Mouse (Mus musculus) fibroblast of lung, adult 2 months (primary cell): ENCODE measurements around the gene Spin1.
"Not testable (repeated sequence)": the region's sequence is repeated elsewhere in the genome, so short reads cannot be mapped to it uniquely, and the experiment has no call there.

Source experiments
- DNase-seq: peaks from one replicate; pipeline ENCODE4 v3.0.0-alpha.2; 2011; ENCODE audit warnings: low read depth

The Spin1 gene

GRCm38 (mm10) chr13:51095196-51095715, 5.4 kb upstream of the Spin1 start:
- no peak for DNase-seq

GRCm38 (mm10) chr13:51096644-51097043, 4.0 kb upstream of the Spin1 start:
- no peak for DNase-seq

- no peak for DNase-seq
Measured at GRCm38 (mm10) chr13:51099560-51100232, 984 bp upstream of the Spin1 start.

GRCm38 (mm10) chr13:51101016-51101776, 516 bp downstream of the Spin1 start:
- no peak for DNase-seq

- no peak for DNase-seq
Measured at GRCm38 (mm10) chr13:51101777-51102132, 1.1 kb downstream of the Spin1 start.

GRCm38 (mm10) chr13:51103111-51103725, 2.5 kb downstream of the Spin1 start:
- no peak for DNase-seq

- DNase-seq, result no peak
Measured at GRCm38 (mm10) chr13:51103861-51104650, 3.4 kb downstream of the Spin1 start.

- no peak for DNase-seq
Measured at GRCm38 (mm10) chr13:51105861-51106655, 5.4 kb downstream of the Spin1 start.

GRCm38 (mm10) chr13:51106816-51107215, 6.1 kb downstream of the Spin1 start:
- no peak for DNase-seq

GRCm38 (mm10) chr13:51109517-51109916, 8.8 kb downstream of the Spin1 start:
- DNase-seq, result no peak

GRCm38 (mm10) chr13:51114398-51114797, 13.7 kb downstream of the Spin1 start:
- not testable (repeated sequence) for DNase-seq

- no peak for DNase-seq
Measured at GRCm38 (mm10) chr13:51115762-51116161, 15.1 kb downstream of the Spin1 start.

GRCm38 (mm10) chr13:51120734-51121133, 20.1 kb downstream of the Spin1 start:
- DNase-seq, result no peak

- no peak for DNase-seq
Measured at GRCm38 (mm10) chr13:51121966-51122365, 21.3 kb downstream of the Spin1 start.

- no peak for DNase-seq
Measured at GRCm38 (mm10) chr13:51122771-51123170, 22.1 kb downstream of the Spin1 start.

GRCm38 (mm10) chr13:51125357-51125756, 24.7 kb downstream of the Spin1 start:
- no peak for DNase-seq

GRCm38 (mm10) chr13:51127906-51128305, 27.2 kb downstream of the Spin1 start:
- DNase-seq, result no peak

GRCm38 (mm10) chr13:51128417-51128816, 27.7 kb downstream of the Spin1 start:
- no peak for DNase-seq

- no peak for DNase-seq
Measured at GRCm38 (mm10) chr13:51131179-51131578, 30.5 kb downstream of the Spin1 start.

GRCm38 (mm10) chr13:51136315-51136714, 35.6 kb downstream of the Spin1 start:
- no peak for DNase-seq

- DNase-seq, result no peak
Measured at GRCm38 (mm10) chr13:51136996-51137701, 36.5 kb downstream of the Spin1 start.
